ENCODE assay signal across 17 mouse cellular contexts in genomic region chr6:17179476-17179875, GRCm38 (mm10).
"Had no signal": no experiment of that assay in that cellular context is flagged by ENCODE, and none has a peak within 500 bp of the region (broad histone marks: within the 10 kb centered on the region; RNA-seq: fewer than 3 reads in every experiment).

No protein-coding gene starts in this region.

- ATAC-seq: lung, postnatal 0 days; midbrain, embryonic 13.5 days; midbrain, embryonic 15.5 days had no signal

- H3K4me2 ChIP-seq: lung, embryonic 15.5 days; midbrain, embryonic 11.5 days; midbrain, embryonic 13.5 days; midbrain, embryonic 15.5 days; neural tube, embryonic 12.5 days; stomach, embryonic 15.5 days had no signal

- H3K4me1 ChIP-seq: megakaryocyte, embryonic 14.5 days; midbrain, embryonic 13.5 days; midbrain, embryonic 15.5 days; neural tube, embryonic 12.5 days; stomach, embryonic 15.5 days had no signal

- DNase-seq: lung, adult 2 months; lung, postnatal 14 days; lung, postnatal 36 days; right cerebral cortex, postnatal 14 days; thymus, adult 2 months; thymus, postnatal 25 days; thymus, postnatal 4 days had no signal

- H3K27ac ChIP-seq: lung, embryonic 15.5 days; macrophage; midbrain, embryonic 13.5 days; midbrain, embryonic 15.5 days; neural tube, embryonic 12.5 days; stomach, embryonic 15.5 days; stomach, postnatal 0 days had no signal

- H3K27me3 ChIP-seq: lung, embryonic 15.5 days; megakaryocyte, embryonic 14.5 days; midbrain, embryonic 13.5 days; midbrain, embryonic 15.5 days; neural tube, embryonic 12.5 days; stomach, embryonic 15.5 days had no signal

- H3K4me3 ChIP-seq: lung, embryonic 15.5 days; megakaryocyte, embryonic 14.5 days; midbrain, embryonic 13.5 days; midbrain, embryonic 15.5 days; neural tube, embryonic 12.5 days; stomach, embryonic 15.5 days had no signal

- H3K36me3 ChIP-seq: lung, embryonic 15.5 days; midbrain, embryonic 13.5 days; midbrain, embryonic 15.5 days; neural tube, embryonic 12.5 days; stomach, embryonic 15.5 days had no signal

- H3K9me3 ChIP-seq: lung, embryonic 15.5 days; megakaryocyte, embryonic 14.5 days; midbrain, embryonic 13.5 days; midbrain, embryonic 15.5 days; neural tube, embryonic 12.5 days; stomach, embryonic 15.5 days had no signal

- H3K9ac ChIP-seq: lung, embryonic 15.5 days; midbrain, embryonic 13.5 days; midbrain, embryonic 15.5 days; neural tube, embryonic 12.5 days; stomach, embryonic 15.5 days had no signal
